Comparison of ENCODE assay signal across 8 mouse cellular contexts in the genomic region with DNA sequence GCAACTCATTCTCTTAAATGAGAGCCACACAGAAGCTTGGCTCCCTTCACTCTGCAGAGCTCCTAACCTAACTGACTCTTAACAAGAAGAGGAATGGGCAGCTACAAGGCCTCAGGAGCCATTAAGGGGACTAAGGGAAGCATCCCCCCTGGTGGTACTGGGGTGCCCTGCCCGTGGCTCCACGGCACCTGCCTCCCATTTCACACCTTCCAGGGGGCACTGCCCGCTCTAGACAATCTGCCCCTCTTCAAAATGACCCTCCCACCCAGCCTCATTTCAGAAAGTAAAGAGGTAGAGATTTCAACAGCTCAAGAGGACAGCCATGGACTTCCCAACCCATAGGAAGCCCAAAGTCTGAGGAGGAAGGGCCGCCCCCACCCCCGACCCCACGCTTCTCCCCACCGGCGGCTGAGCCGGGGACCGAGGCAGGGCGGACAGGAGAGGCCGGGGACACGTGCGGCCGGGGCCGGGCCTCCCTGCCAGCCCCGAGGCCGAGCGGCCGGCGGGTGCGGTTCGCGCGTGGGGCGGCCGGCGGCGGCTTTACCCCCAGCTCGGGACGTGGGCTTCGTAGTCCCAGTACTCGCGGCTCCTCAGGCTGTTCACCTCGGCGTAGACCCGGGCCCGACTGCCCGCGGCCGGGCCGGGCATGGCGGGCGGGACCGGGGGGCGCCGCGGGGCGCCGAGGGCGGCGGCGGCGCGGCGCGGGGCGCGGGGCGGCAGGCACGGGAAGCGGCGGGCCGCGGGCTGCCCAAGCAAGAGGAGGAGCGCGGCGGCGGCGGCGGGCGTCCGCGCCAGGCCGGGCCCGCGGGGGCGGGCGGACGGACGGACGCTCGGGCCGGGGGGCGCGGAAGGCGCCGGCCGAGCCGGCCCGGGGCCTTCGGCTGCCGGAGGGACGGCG. TPM values are rescaled to one million over a fixed set of nuclear protein-coding genes. Genes with fewer than 3 reads are reported as not detected.
DNase-seq lines count a peak whose midpoint lies in the region; ATAC-seq and TF ChIP-seq lines count a peak whose summit lies in the region.

No protein-coding gene starts in this region.

- H3K36me3 ChIP-seq in spleen, adult 2 months (ENCODE audit: control insufficient read depth, insufficient read depth, low read length), result peaks cover 13% of the 10 kb centered on the region
- peaks cover 41% of the 10 kb centered on the region for H3K36me3 ChIP-seq in heart, embryonic 10.5 days
- 0 out of 2 replicates have a peak, but pooled peaks cover 3% of the 10 kb centered on the region for H3K36me3 ChIP-seq in limb, embryonic 11.5 days (ENCODE audit: control insufficient read depth, insufficient read depth, low read length)
- peaks cover 12% of the 10 kb centered on the region for H3K36me3 ChIP-seq in myocyte (ENCODE audit: control insufficient read depth, insufficient read depth)

- no peak for TF ChIP-seq CTCF in spleen, adult 2 months (IDR thresholded peaks at IDR 0.05; ENCODE audit: extremely low read depth, insufficient read depth, insufficient read length, insufficient replicate concordance)

- 8% methylated on average over 85 of the region's 95 CpGs for WGBS in spleen, adult 2 months
- 3% methylated on average over 88 of the region's 95 CpGs for WGBS in heart, embryonic 10.5 days
- WGBS in limb, embryonic 11.5 days, result under 1% methylated on average over 50 of the region's 95 CpGs

- no peaks in the 10 kb centered on the region for H3K27me3 ChIP-seq in spleen, adult 2 months (ENCODE audit: control insufficient read depth, insufficient read depth, low read length)
- no peaks in the 10 kb centered on the region for H3K27me3 ChIP-seq in heart, embryonic 10.5 days (ENCODE audit: insufficient read depth, poor library complexity, severe bottlenecking)
- no peaks in the 10 kb centered on the region for H3K27me3 ChIP-seq in limb, embryonic 11.5 days (ENCODE audit: control insufficient read depth, insufficient read depth, low read length)
- peaks cover 4% of the 10 kb centered on the region for H3K27me3 ChIP-seq in myocyte (ENCODE audit: control insufficient read depth, insufficient read depth, insufficient read length)

- H3K79me2 ChIP-seq in myocyte (ENCODE audit: control insufficient read depth, insufficient read depth), result peaks cover 44% of the 10 kb centered on the region

- ATAC-seq in limb, embryonic 11.5 days (ENCODE audit: insufficient number of reproducible peaks, low FRiP score, low TSS enrichment, low read depth), result 0 out of 2 replicates have a peak, but pooled peaks have one; percentile 10

- peaks cover 9% of the 10 kb centered on the region; the same call in 1 of the 2 replicates for H3K4me1 ChIP-seq in spleen, adult 2 months (ENCODE audit: control insufficient read depth, insufficient read depth, insufficient read length)
- peaks cover 3% of the 10 kb centered on the region; the same call in 1 of the 2 replicates for H3K4me1 ChIP-seq in brown adipose tissue, adult 24 weeks (ENCODE audit: control insufficient read depth, insufficient read depth, insufficient read length, low read length)
- H3K4me1 ChIP-seq in heart, embryonic 10.5 days, result peaks cover 11% of the 10 kb centered on the region; the same call in 1 of the 2 replicates
- peaks cover 9% of the 10 kb centered on the region for H3K4me1 ChIP-seq in limb, embryonic 11.5 days (ENCODE audit: control insufficient read depth, insufficient read depth, low read length)

- peak overlapping the region; percentile 92 for H3K4me2 ChIP-seq in limb, embryonic 11.5 days (ENCODE audit: low read depth, severe bottlenecking)
- peak overlapping the region; percentile 77 for H3K4me2 ChIP-seq in myocyte (ENCODE audit: low read depth)

- peak overlapping the region; percentile 90 for H3K9ac ChIP-seq in limb, embryonic 11.5 days (ENCODE audit: low read length)

- no peaks in the 10 kb centered on the region for H3K9me3 ChIP-seq in heart, embryonic 10.5 days
- no peaks in the 10 kb centered on the region for H3K9me3 ChIP-seq in limb, embryonic 11.5 days (ENCODE audit: control insufficient read depth, low read length)

- H3K27ac ChIP-seq in spleen, adult 2 months (ENCODE audit: insufficient read depth, low read length), result peak overlapping the region; percentile 60
- no peak overlapping the region for H3K27ac ChIP-seq in brown adipose tissue, adult 24 weeks (replicated peaks; ENCODE audit: low read depth, low read length)
- peak overlapping the region; percentile 96 for H3K27ac ChIP-seq in heart, embryonic 10.5 days
- 0 out of 2 replicates have a peak overlapping the region, but pooled peaks have one; percentile 8 for H3K27ac ChIP-seq in limb, embryonic 11.5 days (replicated peaks; ENCODE audit: low read depth, low read length)

- TF ChIP-seq POLR2A in spleen, adult 2 months (IDR thresholded peaks at IDR 0.05; ENCODE audit: low read depth, low read length), result no peak
- no peak for TF ChIP-seq POLR2A in myocyte (IDR thresholded peaks at IDR 0.05; ENCODE audit: insufficient read length, low read depth)

- no peak for DNase-seq in spleen, adult 2 months (ENCODE audit: low read depth in 1 of 2, low spot score in 2 of 2)
- DNase-seq in spleen, postnatal 36 days (ENCODE audit: low spot score in 2 of 2), result no peak
- DNase-seq in heart, embryonic 10.5 days (ENCODE audit: low spot score), result no peak
- no peak for DNase-seq in limb, embryonic 11.5 days (ENCODE audit: low spot score)
- no peak for DNase-seq in right cerebral cortex, adult 2 months (ENCODE audit: low spot score in 2 of 2)
- DNase-seq in layer of hippocampus, adult 9-11 months, result no peak

- peak overlapping the region; percentile 83 for H3ac ChIP-seq in myocyte (ENCODE audit: control insufficient read depth, insufficient read length)

- H3K4me3 ChIP-seq in spleen, adult 2 months (ENCODE audit: extremely low read depth, insufficient read depth, insufficient read length), result peak overlapping the region; percentile 97
- H3K4me3 ChIP-seq in brown adipose tissue, adult 24 weeks (ENCODE audit: insufficient read depth, low read depth, low read length), result peak overlapping the region; percentile 91
- peak overlapping the region; percentile 97 for H3K4me3 ChIP-seq in heart, embryonic 10.5 days
- H3K4me3 ChIP-seq in limb, embryonic 11.5 days (ENCODE audit: low read depth, low read length), result peak overlapping the region; percentile 85
- H3K4me3 ChIP-seq in myocyte, result peak overlapping the region; percentile 32

TF ChIP-seq in myocyte, 11 proteins besides CTCF, POLR2A, EP300 and RAD21:
- TF ChIP-seq REST (IDR thresholded peaks at IDR 0.05; ENCODE audit: insufficient read depth, insufficient read length) (no peak), POLR2AphosphoS2 (IDR thresholded peaks at IDR 0.05; ENCODE audit: insufficient read length, low read depth) (no peak), CEBPB (IDR thresholded peaks at IDR 0.05; ENCODE audit: insufficient read depth, poor library complexity, severe bottlenecking) (no peak), TCF3 (IDR thresholded peaks at IDR 0.05; ENCODE audit: insufficient read length, low read depth) (no peak), SRF (IDR thresholded peaks at IDR 0.05; ENCODE audit: control insufficient read depth, insufficient read length, low read depth) (no peak), MYOD1 (IDR thresholded peaks at IDR 0.05; ENCODE audit: control insufficient read depth in 1 of 3, insufficient read length in 2 of 3, low read depth in 2 of 3) (no peak)

RNA-seq across cellular contexts. Expression of a gene that starts 1.8 kb away (rescaled TPM):
- 10.3 and 12.9 TPM in 2 replicates for polyA plus RNA-seq in spleen, adult 2 months (2012; rRNA removed)
- 23.4 and 32.7 TPM in 2 replicates for polyA plus RNA-seq in brown adipose tissue, adult 24 weeks (2012; ENCODE audit: insufficient read depth, insufficient read length, missing spikeins)
- polyA plus RNA-seq in heart, embryonic 10.5 days (2016; fragmentation: Nextera tagmentation; extraction: Ambion mirVana), result 7.4 and 11.5 TPM in 2 replicates
- 17.5 and 19.4 TPM in 2 replicates for polyA plus RNA-seq in limb, embryonic 11.5 days (2014; fragmentation: Nextera tagmentation; extraction: Ambion mirVana)
- polyA plus RNA-seq in myocyte (2012; fragmentation: generic; extraction: Trizol), result 51.9 TPM

RNA-seq across cellular contexts. Expression of a gene that starts 45.8 kb away (rescaled TPM):
- not detected in 2 replicates for polyA plus RNA-seq in spleen, adult 2 months (2012; rRNA removed)
- polyA plus RNA-seq in brown adipose tissue, adult 24 weeks (2012; ENCODE audit: insufficient read depth, insufficient read length, missing spikeins), result not detected in 2 replicates
- polyA plus RNA-seq in heart, embryonic 10.5 days (2016; fragmentation: Nextera tagmentation; extraction: Ambion mirVana), result 1.4 and 2.2 TPM in 2 replicates
- polyA plus RNA-seq in limb, embryonic 11.5 days (2014; fragmentation: Nextera tagmentation; extraction: Ambion mirVana), result not detected in 2 replicates
- not detected for polyA plus RNA-seq in myocyte (2012; fragmentation: generic; extraction: Trizol)

RNA-seq across cellular contexts. Expression of a gene that starts 53.4 kb away (rescaled TPM):
- 21.7 and 33.3 TPM in 2 replicates for polyA plus RNA-seq in spleen, adult 2 months (2012; rRNA removed)
- 17.2 and 22.0 TPM in 2 replicates for polyA plus RNA-seq in brown adipose tissue, adult 24 weeks (2012; ENCODE audit: insufficient read depth, insufficient read length, missing spikeins)
- 126 and 129 TPM in 2 replicates for polyA plus RNA-seq in heart, embryonic 10.5 days (2016; fragmentation: Nextera tagmentation; extraction: Ambion mirVana)
- 142 and 143 TPM in 2 replicates for polyA plus RNA-seq in limb, embryonic 11.5 days (2014; fragmentation: Nextera tagmentation; extraction: Ambion mirVana)
- 39.9 TPM for polyA plus RNA-seq in myocyte (2012; fragmentation: generic; extraction: Trizol)

Comparison
In these comparisons a context has a peak if more than half of its experiments do, and no peak if none do; other contexts are left out.
1. H3K4me3 ChIP-seq: peak in every context shown above with its lines; median percentile 97 in spleen, adult 2 months; 97 in heart, embryonic 10.5 days; 91 in brown adipose tissue, adult 24 weeks; 85 in limb, embryonic 11.5 days; 32 in myocyte.